Mouse (Mus musculus) subcutaneous adipose tissue, adult 2 months (tissue): Measurements from ENCODE around the gene Rnf152. TPM values are rescaled to one million over a fixed set of nuclear protein-coding genes. Genes with fewer than 3 reads are reported as not detected.

Experiments
- polyA plus RNA-seq: library from polyadenylated mRNA; depleted of rRNA; stranded (reverse); fragments of >200 nt; gene quantifications from 2 replicates; pipeline ENCODE4 v1.2.3, GENCODE M21; 2012; ENCODE audit warnings: low replicate concordance; rRNA removed

Rnf152 gene
- 0.75 and 0.76 TPM in 2 replicates for polyA plus RNA-seq

GRCm38 (mm10) chr1:105356291-105357011, at the start of gene Rnf152:
TSS of gene Rnf152 (minus strand) at chr1:105356710.

